In genomic region chr13:69459657-69460458, GRCm38 (mm10) we compare ENCODE assay signal across 8 mouse cellular contexts.
DNase-seq lines count a peak whose midpoint lies in the region; ATAC-seq and TF ChIP-seq lines count a peak whose summit lies in the region.

No protein-coding gene starts in this region.

- no peak for TF ChIP-seq POLR2A in CH12.LX (IDR thresholded peaks at IDR 0.05; ENCODE audit: low read depth, low read length)

- H3K9ac ChIP-seq in CH12.LX (ENCODE audit: insufficient read depth, low read depth): no peak overlapping the region

- TF ChIP-seq CTCF in CH12.LX (conservative IDR thresholded peaks at IDR 0.05 in 1 of 2, IDR thresholded peaks at IDR 0.05 in 1 of 2; ENCODE audit: low read depth in 2 of 2, low read length in 2 of 2): peak; percentile 66 to 89

- dilution Hi-C loops in CH12.LX (cut with MboI; ENCODE audit: extremely low pct_ligation_motif_present, extremely low pct_unique_long_range_greater_than_20kb, low sequenced_read_pairs): no loop called here

- ATAC-seq in megakaryocyte progenitor cell, adult 5-6 weeks (replicated peaks; ENCODE audit: poor library complexity): peak; percentile 75

- TF ChIP-seq EP300 in CH12.LX (IDR thresholded peaks at IDR 0.05; ENCODE audit: low read length): no peak

- H3K79me2 ChIP-seq in CH12.LX (replicated peaks; ENCODE audit: control insufficient read depth, extremely low read depth, insufficient read depth, poor library complexity, severe bottlenecking): no peaks in the 10 kb centered on the region

- no peak overlapping the region for H3K27ac ChIP-seq in CH12.LX (ENCODE audit: insufficient read depth, low read depth)

- no peak overlapping the region for H3K4me3 ChIP-seq in CH12.LX (replicated peaks in 1 of 3; ENCODE audit: low read depth in 2 of 3, low read length in 2 of 3, poor library complexity in 1 of 3)

- peaks cover 0 to 7% of the 10 kb centered on the region in 2 experiments; a peak in 2 of 4 replicates for H3K4me1 ChIP-seq in CH12.LX (ENCODE audit: control insufficient read depth in 1 of 2, insufficient read depth in 2 of 2)

- no peaks in the 10 kb centered on the region for H3K27me3 ChIP-seq in CH12.LX (replicated peaks)

- no peaks in the 10 kb centered on the region for H3K36me3 ChIP-seq in CH12.LX (replicated peaks in 1 of 2; ENCODE audit: control insufficient read depth in 1 of 2, insufficient read depth in 1 of 2, low read length in 1 of 2)

- TF ChIP-seq RAD21 in CH12.LX (IDR thresholded peaks at IDR 0.05; ENCODE audit: low read depth, low read length): peak; percentile 64

- DNase-seq in heart, adult 18-20 months: peak; percentile 23 to 69
- no peak for DNase-seq in heart, adult 8-10 months (ENCODE audit: low spot score)
- DNase-seq in CH12.LX (ENCODE audit: extremely low read depth): peak; percentile 61
- peak; percentile 28 for DNase-seq in cerebellum, adult 8-10 months
- peak; percentile 70 to 82 for DNase-seq in frontal cortex, postnatal 36 days (ENCODE audit: low spot score in 2 of 2)
- DNase-seq in layer of hippocampus, postnatal 14 days (ENCODE audit: low spot score in 2 of 2): peak; percentile 74 to 89
- DNase-seq in yolk sac, embryonic 10.5 days (ENCODE audit: low spot score): no peak

- in situ Hi-C loops in CH12.LX (cut with MboI; ENCODE audit: low pct_ligation_motif_present, low pct_unique_long_range_greater_than_20kb, low sequenced_read_pairs): loop anchor here (10.0 kb wide), 2 partner anchors 75 to 875 kb away; partner anchors contain the start of genes Fastkd3 and Mtrr

- H3K9me3 ChIP-seq in CH12.LX (replicated peaks; ENCODE audit: low read length): peaks cover 9% of the 10 kb centered on the region

- no peak overlapping the region for H3K4me2 ChIP-seq in CH12.LX (ENCODE audit: insufficient read depth, low read depth, poor library complexity, severe bottlenecking)

TF ChIP-seq in CH12.LX, 34 proteins besides CTCF, POLR2A, EP300 and RAD21:
- no peak for TF ChIP-seq ETS1 (conservative IDR thresholded peaks at IDR 0.05; ENCODE audit: low read depth, low read length)
- TF ChIP-seq SMC3 (IDR thresholded peaks at IDR 0.05; ENCODE audit: low read depth, low read length): peak; percentile 38

Comparison
In these comparisons a context has a peak if more than half of its experiments do, and no peak if none do; other contexts are left out.
1. DNase-seq: peak in heart, adult 18-20 months (2 of 2), CH12.LX (single experiment), cerebellum, adult 8-10 months (single experiment), frontal cortex, postnatal 36 days (2 of 2) and layer of hippocampus, postnatal 14 days (2 of 2); none in heart, adult 8-10 months (single experiment) and yolk sac, embryonic 10.5 days (single experiment).